Mouse (Mus musculus): ENCODE results near the gene Macf1. TPM values are rescaled to one million over a fixed set of nuclear protein-coding genes. Genes with fewer than 3 reads are reported as not detected.
A peak's percentile ranks its signal among the peaks of the same experiment; 100 is the strongest.

Gene Macf1
- total and polyA plus RNA-seq, 2 experiments from 2014 or later, result 57.3 to 243 TPM

DNA sequence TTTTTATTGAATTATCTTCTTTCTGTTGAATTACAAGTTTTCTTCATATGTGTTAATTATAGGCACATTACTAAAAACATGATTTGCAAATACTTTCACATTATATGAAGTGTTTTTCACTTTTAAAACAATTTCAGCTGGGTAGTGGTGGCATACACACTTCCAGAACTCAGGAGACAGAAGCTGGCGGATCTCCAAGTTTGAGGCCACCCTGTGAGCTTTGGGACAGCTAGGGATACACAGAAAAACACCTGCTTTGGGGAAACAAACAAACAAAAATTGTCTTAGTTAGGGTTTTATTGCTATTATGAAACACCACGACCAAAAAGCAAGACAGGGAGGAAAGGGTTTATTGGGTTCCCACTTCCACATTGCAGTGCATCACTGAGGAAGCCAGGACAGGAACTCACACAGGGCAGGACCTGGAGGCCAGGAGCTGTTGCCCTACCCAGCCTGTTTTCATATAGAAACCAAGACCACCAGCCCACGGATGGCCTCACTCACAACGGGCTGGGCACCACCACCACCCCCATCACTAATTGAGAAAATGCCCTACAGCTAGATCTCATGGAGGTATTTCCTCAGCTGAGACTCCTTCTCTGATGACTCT, 93.0 kb downstream of the Macf1 start:
- Histone ChIP-seq H3K4me1 (ENCODE audit: insufficient read depth, low read length) (peaks cover 14% of the 10 kb centered on the region; the same call in 1 of the 2 replicates), H3K27ac (no peak overlapping the region), H3K9ac (replicated peaks; ENCODE audit: low read length) (no peak overlapping the region), H3K27me3 (ENCODE audit: insufficient read depth, low read length) (no peaks in the 10 kb centered on the region), H3K36me3 (ENCODE audit: insufficient read depth, low read length) (no peaks in the 10 kb centered on the region), H3K4me2 (ENCODE audit: low read depth, low read length) (no peak overlapping the region), H3K4me3 (ENCODE audit: low read length) (no peak overlapping the region), H3K9me3 (ENCODE audit: low read length) (no peaks in the 10 kb centered on the region)
- no peak for ATAC-seq
- DNase-seq (ENCODE audit: low spot score), result no peak
- TF ChIP-seq CTCF (IDR thresholded peaks at IDR 0.05; ENCODE audit: low read depth), result no peak
- 60% methylated on average over 4 of the region's 4 CpGs for WGBS

GRCm38 (mm10) chr4:123589496-123589895, 94.7 kb downstream of the Macf1 start:
- WGBS, result 62% methylated on average over 3 of the region's 3 CpGs
- H3K9ac ChIP-seq (replicated peaks; ENCODE audit: low read length), result no peak overlapping the region
- ATAC-seq (no peak), DNase-seq (ENCODE audit: low spot score) (no peak)
- H3K27me3 ChIP-seq (ENCODE audit: insufficient read depth, low read length), result no peaks in the 10 kb centered on the region
- no peak overlapping the region for H3K4me2 ChIP-seq (ENCODE audit: low read depth, low read length)
- no peaks in the 10 kb centered on the region for H3K36me3 ChIP-seq (ENCODE audit: insufficient read depth, low read length)
- no peak overlapping the region for H3K4me3 ChIP-seq (ENCODE audit: low read length)
- no peak for TF ChIP-seq CTCF (IDR thresholded peaks at IDR 0.05; ENCODE audit: low read depth)
- peak overlapping the region; percentile 11; the same call in 1 of the 2 replicates for H3K27ac ChIP-seq
- no peaks in the 10 kb centered on the region for H3K9me3 ChIP-seq (ENCODE audit: low read length)
- H3K4me1 ChIP-seq (ENCODE audit: insufficient read depth, low read length), result peaks cover 13% of the 10 kb centered on the region

- no peaks in the 10 kb centered on the region for H3K9me3 ChIP-seq (ENCODE audit: low read length)
- DNase-seq (ENCODE audit: low spot score) (peak; percentile 46), ATAC-seq (0 out of 2 replicates have a peak, but pooled peaks have one; percentile 38)
- H3K36me3 ChIP-seq (ENCODE audit: insufficient read depth, low read length), result no peaks in the 10 kb centered on the region
- WGBS, result 26% methylated on average over 7 of the region's 7 CpGs
- peak; percentile 46 for TF ChIP-seq CTCF (IDR thresholded peaks at IDR 0.05; ENCODE audit: low read depth)
- H3K4me2 ChIP-seq (ENCODE audit: low read depth, low read length), result no peak overlapping the region
- no peaks in the 10 kb centered on the region for H3K27me3 ChIP-seq (ENCODE audit: insufficient read depth, low read length)
- H3K27ac ChIP-seq, result peak overlapping the region; percentile 11; the same call in 1 of the 2 replicates
- H3K4me1 ChIP-seq (ENCODE audit: insufficient read depth, low read length), result peaks cover 13% of the 10 kb centered on the region
- H3K9ac ChIP-seq (replicated peaks; ENCODE audit: low read length), result no peak overlapping the region
- no peak overlapping the region for H3K4me3 ChIP-seq (ENCODE audit: low read length)
Measured at GRCm38 (mm10) chr4:123588353-123589301, 95.5 kb downstream of the Macf1 start.

DNA sequence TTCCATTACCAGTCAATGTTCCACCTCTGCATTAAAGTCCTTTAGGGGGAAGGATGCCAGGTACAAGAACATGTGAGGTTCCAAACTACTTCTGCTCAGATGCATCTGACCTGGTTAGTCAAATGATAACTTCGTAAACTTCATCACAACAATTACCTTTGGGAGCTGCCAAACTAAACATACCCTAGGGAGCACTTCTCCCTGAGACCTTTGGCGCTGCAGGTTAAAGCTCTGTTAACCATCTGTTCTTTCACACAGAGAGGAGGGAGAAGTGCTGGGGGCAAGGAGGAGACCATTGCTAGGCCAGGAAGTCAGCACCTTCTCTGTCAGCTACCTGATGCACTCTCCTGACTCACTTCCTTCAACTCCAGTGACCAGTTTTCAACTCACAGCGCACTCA, 96.5 kb downstream of the Macf1 start:
- TF ChIP-seq CTCF (IDR thresholded peaks at IDR 0.05; ENCODE audit: low read depth), result no peak
- no peak overlapping the region for H3K4me3 ChIP-seq (ENCODE audit: low read length)
- ATAC-seq, result no peak
- H3K36me3 ChIP-seq (ENCODE audit: insufficient read depth, low read length), result no peaks in the 10 kb centered on the region
- no peak overlapping the region for H3K9ac ChIP-seq (replicated peaks; ENCODE audit: low read length)
- DNase-seq (ENCODE audit: low spot score), result no peak
- no peak overlapping the region for H3K27ac ChIP-seq
- H3K4me2 ChIP-seq (ENCODE audit: low read depth, low read length), result no peak overlapping the region
- H3K27me3 ChIP-seq (ENCODE audit: insufficient read depth, low read length), result no peaks in the 10 kb centered on the region
- H3K9me3 ChIP-seq (ENCODE audit: low read length), result no peaks in the 10 kb centered on the region
- 81% methylated on average over 3 of the region's 3 CpGs for WGBS
- peaks cover 13% of the 10 kb centered on the region; the same call in 1 of the 2 replicates for H3K4me1 ChIP-seq (ENCODE audit: insufficient read depth, low read length)

GRCm38 (mm10) chr4:123584720-123585093, 99.5 kb downstream of the Macf1 start:
- DNase-seq (ENCODE audit: low spot score) (no peak), ATAC-seq (no peak)
- Histone ChIP-seq H3K9ac (replicated peaks; ENCODE audit: low read length) (no peak overlapping the region), H3K4me1 (ENCODE audit: insufficient read depth, low read length) (peaks cover 9% of the 10 kb centered on the region; the same call in 1 of the 2 replicates), H3K9me3 (ENCODE audit: low read length) (no peaks in the 10 kb centered on the region), H3K4me2 (ENCODE audit: low read depth, low read length) (no peak overlapping the region), H3K4me3 (ENCODE audit: low read length) (no peak overlapping the region), H3K27ac (0 out of 2 replicates have a peak overlapping the region, but pooled peaks have one; percentile 36), H3K36me3 (ENCODE audit: insufficient read depth, low read length) (no peaks in the 10 kb centered on the region), H3K27me3 (ENCODE audit: insufficient read depth, low read length) (no peaks in the 10 kb centered on the region)
- 41% methylated on average over 3 of the region's 3 CpGs for WGBS
- TF ChIP-seq CTCF (IDR thresholded peaks at IDR 0.05; ENCODE audit: low read depth), result no peak

DNA sequence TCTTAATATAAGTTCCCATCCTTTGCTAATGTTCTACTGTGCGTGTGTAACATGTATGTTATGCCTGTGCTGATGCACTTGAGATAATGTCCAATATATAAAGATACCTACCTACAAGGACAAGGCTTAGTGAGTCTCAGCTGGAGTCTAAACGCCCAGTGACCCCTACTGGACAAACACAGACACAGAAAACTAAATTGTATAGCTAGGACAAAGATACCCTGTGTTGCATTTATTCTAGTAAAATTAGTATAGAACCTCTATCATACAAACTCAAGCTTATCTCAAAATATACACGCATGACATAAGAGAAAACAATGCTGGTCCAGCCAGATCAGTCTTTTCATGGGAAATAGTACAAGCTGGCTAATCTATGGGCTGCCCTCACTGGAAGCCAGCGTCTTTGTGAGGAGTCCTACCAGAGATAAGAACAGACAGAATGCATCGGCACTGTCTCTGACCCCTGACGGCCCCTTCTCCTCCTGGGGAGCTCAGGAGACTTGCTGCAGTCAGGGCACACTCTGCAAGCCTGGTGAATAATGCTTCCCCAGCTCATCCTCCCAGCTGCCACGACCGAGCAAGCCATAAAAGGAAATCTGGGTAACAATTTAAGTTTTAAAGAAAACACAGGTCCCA, 100.0 kb downstream of the Macf1 start:
- 31% methylated on average over 8 of the region's 8 CpGs for WGBS
- peak; percentile 63 for TF ChIP-seq CTCF (IDR thresholded peaks at IDR 0.05; ENCODE audit: low read depth)
- H3K27me3 ChIP-seq (ENCODE audit: insufficient read depth, low read length), result no peaks in the 10 kb centered on the region
- H3K27ac ChIP-seq, result 0 out of 2 replicates have a peak overlapping the region, but pooled peaks have one; percentile 36
- no peaks in the 10 kb centered on the region for H3K36me3 ChIP-seq (ENCODE audit: insufficient read depth, low read length)
- H3K9me3 ChIP-seq (ENCODE audit: low read length), result no peaks in the 10 kb centered on the region
- H3K4me2 ChIP-seq (ENCODE audit: low read depth, low read length), result no peak overlapping the region
- no peak overlapping the region for H3K9ac ChIP-seq (replicated peaks; ENCODE audit: low read length)
- DNase-seq (ENCODE audit: low spot score), result peak; percentile 30
- no peak for ATAC-seq
- H3K4me1 ChIP-seq (ENCODE audit: insufficient read depth, low read length), result peaks cover 9% of the 10 kb centered on the region; the same call in 1 of the 2 replicates
- no peak overlapping the region for H3K4me3 ChIP-seq (ENCODE audit: low read length)
